Mouse (Mus musculus) intestine, embryonic 14.5 days (tissue): ENCODE measurements around the gene Urm1. TPM values are rescaled to one million over a fixed set of nuclear protein-coding genes. Genes with fewer than 3 reads are reported as not detected.
A peak's percentile ranks its signal among the peaks of the same experiment; 100 is the strongest.

Experiments used
- ATAC-seq: fragments of 200-750 bp; cut with Nextera tagmentation; replicated peaks from 2 replicates; pipeline ENCODE4 v1.8.0; 2017; ENCODE audit warnings: low read depth, moderate number of reproducible peaks, moderate TSS enrichment, moderate library complexity; ENCODE audit not compliant: low FRiP score, low TSS enrichment
- DNase-seq: peaks from one replicate; pipeline ENCODE4 v3.0.0-alpha.2; 2018; ENCODE audit warnings: low spot score
- H3K27ac ChIP-seq: fragments of 300-500 bp; sonication (generic); 2 replicates; pipeline ENCODE4 v1.5.1; 2014; ENCODE audit warnings: low read depth, mild to moderate bottlenecking, control low read depth
- H3K27me3 ChIP-seq: fragments of 300-500 bp; sonication (generic); replicated peaks from 2 replicates; pipeline ENCODE4 v1.6.1; 2014; ENCODE audit warnings: low read length, control low read depth; ENCODE audit not compliant: control insufficient read depth, insufficient read depth
- H3K36me3 ChIP-seq: fragments of 300-500 bp; sonication (generic); 2 replicates; pipeline ENCODE4 v1.6.1; 2014; ENCODE audit warnings: low read length, control low read depth; ENCODE audit not compliant: control insufficient read depth, insufficient read depth
- H3K4me1 ChIP-seq: fragments of 300-500 bp; sonication (generic); replicated peaks from 2 replicates; pipeline ENCODE4 v1.6.1; 2014; ENCODE audit warnings: low read length, control low read depth, mixed read lengths; ENCODE audit not compliant: control insufficient read depth, insufficient read depth
- H3K4me2 ChIP-seq: fragments of 300-500 bp; sonication (generic); 2 replicates; pipeline ENCODE4 v1.6.1; 2014; ENCODE audit warnings: low read length
- H3K4me3 ChIP-seq: fragments of 300-500 bp; sonication (generic); 2 replicates; pipeline ENCODE4 v1.5.1; 2014; ENCODE audit warnings: low read depth, low read length, control low read depth, mixed read lengths
- H3K9ac ChIP-seq: fragments of 300-500 bp; sonication (generic); 2 replicates; pipeline ENCODE4 v1.6.1; 2014; ENCODE audit warnings: mild to moderate bottlenecking, low read length
- H3K9me3 ChIP-seq: fragments of 300-500 bp; sonication (generic); 2 replicates; pipeline ENCODE4 v1.6.1; 2016; ENCODE audit warnings: low read length, control low read depth; ENCODE audit not compliant: control insufficient read depth
- WGBS: fragments of 180-500 bp; shearing (Covaris S2); extraction: QIAGEN DNeasy Blood & Tissue Kit; methylation state at CpG from one replicate; pipeline ENCODE4 v1.1.7; 2014; 5-methylcytosine and 5-hydroxymethylcytosine counted together
- polyA plus RNA-seq: library from polyadenylated mRNA; unstranded; fragments of >200 nt; fragmentation: Nextera tagmentation; extraction: Ambion mirVana; gene quantifications from 2 replicates; pipeline ENCODE4 v1.2.1, GENCODE M21; 2014

The Urm1 gene
- polyA plus RNA-seq, 1 experiment from 2014 or later: 26.9 TPM

DNA sequence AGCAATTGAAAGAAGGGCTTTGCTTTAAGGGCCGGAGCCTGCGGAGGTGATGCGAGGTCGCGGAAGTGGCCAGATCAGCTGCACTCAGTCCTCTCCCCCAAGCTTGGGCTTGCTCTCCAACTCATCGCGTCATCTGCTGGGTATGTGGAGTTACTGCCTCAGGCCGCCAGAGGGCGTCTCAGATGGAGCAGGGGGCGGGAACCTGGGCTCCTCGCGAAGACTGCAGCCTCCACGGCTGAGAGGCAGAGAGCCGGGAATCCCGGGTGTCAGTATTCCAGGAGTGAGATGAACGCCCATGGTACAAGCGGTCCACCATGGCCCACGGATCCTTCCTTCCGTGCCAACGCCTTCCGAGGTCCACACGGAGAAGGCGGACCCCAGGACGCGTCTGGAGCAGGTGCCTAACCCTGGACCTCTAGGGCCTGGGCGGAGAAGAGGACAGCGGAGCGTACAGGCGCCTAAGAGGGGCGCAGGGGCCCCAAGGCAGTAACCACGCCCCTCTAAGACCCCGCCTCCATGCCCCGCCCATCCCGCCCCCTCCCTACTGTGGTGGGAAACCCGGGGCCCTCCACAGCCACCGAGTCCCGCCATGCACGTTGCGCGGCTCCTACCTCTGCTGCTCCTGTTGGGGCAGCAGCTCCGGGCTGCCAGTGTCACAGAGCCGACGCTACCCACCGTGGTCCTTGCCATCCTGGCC, 49.2 kb downstream of the Urm1 start, which contains the start of gene Cercam:
TSS of gene Cercam (plus strand) at position 216 of the 697 bp plus-strand sequence.
- Histone ChIP-seq H3K4me3 (peak within 1 kb of the TSS; percentile 60), H3K9me3 (no peaks in the 10 kb centered on the region), H3K9ac (peak within 1 kb of the TSS; percentile 56), H3K27me3 (no peaks in the 10 kb centered on the region), H3K27ac (peak within 1 kb of the TSS; percentile 66), H3K4me2 (peak within 1 kb of the TSS; percentile 97), H3K4me1 (no peaks in the 10 kb centered on the region; the same call in 1 of the 2 replicates), H3K36me3 (0 out of 2 replicates have a peak, but pooled peaks cover 3% of the 10 kb centered on the region)
- ATAC-seq (peak; percentile 92), DNase-seq (peak; percentile 95)
- WGBS: under 1% methylated on average over 44 of the region's 44 CpGs

GRCm38 (mm10) chr2:29869646-29870451, 50.0 kb downstream of the Urm1 start:
- no peaks in the 10 kb centered on the region for H3K9me3 ChIP-seq
- H3K9ac ChIP-seq: peak overlapping the region; percentile 56
- 3% methylated on average over 17 of the region's 17 CpGs for WGBS
- no peaks in the 10 kb centered on the region for H3K27me3 ChIP-seq
- peak overlapping the region; percentile 66; the same call in 1 of the 2 replicates for H3K27ac ChIP-seq
- H3K36me3 ChIP-seq: 0 out of 2 replicates have a peak, but pooled peaks cover 3% of the 10 kb centered on the region
- peak overlapping the region; percentile 97 for H3K4me2 ChIP-seq
- no peaks in the 10 kb centered on the region; the same call in 1 of the 2 replicates for H3K4me1 ChIP-seq
- DNase-seq (peak; percentile 77), ATAC-seq (peak; percentile 6; the same call in 1 of the 2 replicates)
- H3K4me3 ChIP-seq: peak overlapping the region; percentile 60

DNA sequence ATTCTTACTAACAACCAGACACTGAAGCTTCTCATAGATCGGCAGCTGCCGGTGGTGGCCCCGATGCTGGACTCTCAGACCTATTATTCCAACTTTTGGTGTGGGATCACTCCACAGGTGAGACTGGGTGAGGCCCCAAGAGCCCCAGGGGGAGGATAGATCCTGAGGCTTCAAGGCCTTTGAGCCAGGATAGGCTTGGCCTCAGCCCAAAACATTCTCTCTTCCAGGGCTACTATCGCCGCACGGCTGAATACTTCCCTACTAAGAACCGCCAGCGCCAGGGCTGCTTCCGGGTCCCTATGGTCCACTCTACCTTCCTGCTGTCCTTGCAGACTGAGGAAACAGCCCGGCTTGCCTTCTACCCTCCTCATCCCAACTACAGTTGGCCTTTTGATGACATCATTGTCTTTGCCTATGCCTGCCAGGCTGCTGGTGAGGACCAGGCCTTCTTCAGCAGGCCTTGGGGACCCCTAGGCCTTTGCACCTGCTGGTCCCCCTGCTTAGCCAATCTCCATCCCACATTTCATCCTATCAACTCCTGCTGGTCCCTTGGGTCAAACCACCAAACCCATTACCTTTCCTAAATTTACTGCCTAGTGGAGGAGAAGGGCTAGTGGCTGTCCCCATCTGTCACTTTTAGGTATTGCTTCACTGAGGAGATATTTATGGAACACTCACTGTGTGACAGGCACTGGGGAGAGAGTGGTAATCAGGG, 52.9 kb downstream of the Urm1 start:
- ATAC-seq (no peak), DNase-seq (no peak)
- no peak overlapping the region for H3K27ac ChIP-seq
- no peaks in the 10 kb centered on the region for H3K27me3 ChIP-seq
- no peak overlapping the region for H3K4me3 ChIP-seq
- peaks cover 3% of the 10 kb centered on the region; the same call in 1 of the 2 replicates for H3K36me3 ChIP-seq
- H3K4me1 ChIP-seq: no peaks in the 10 kb centered on the region; the same call in 1 of the 2 replicates
- H3K9me3 ChIP-seq: no peaks in the 10 kb centered on the region
- H3K4me2 ChIP-seq: no peak overlapping the region
- 91% methylated on average over 10 of the region's 10 CpGs for WGBS
- H3K9ac ChIP-seq: no peak overlapping the region

DNA sequence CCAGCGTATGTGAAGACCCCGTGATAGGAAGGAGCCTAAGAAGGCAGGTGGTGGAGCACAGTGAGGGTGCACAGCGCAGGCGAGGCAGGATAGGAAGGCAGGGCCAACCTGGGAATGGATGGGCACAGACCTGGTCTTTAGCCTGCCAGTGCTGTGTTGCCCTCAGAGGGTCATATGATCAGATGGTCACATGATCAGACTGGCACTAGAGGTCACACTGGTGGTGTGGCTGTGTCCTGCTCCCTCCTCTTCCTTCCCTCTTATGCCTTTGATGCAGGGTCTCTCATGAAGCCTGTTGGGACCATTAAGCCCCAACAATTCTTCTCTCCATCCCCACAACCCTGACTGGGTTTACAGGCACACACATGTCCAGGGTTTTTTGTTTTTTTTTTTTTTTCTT, 53.9 kb downstream of the Urm1 start:
- Histone ChIP-seq H3K9ac (no peak overlapping the region), H3K27ac (no peak overlapping the region), H3K36me3 (peaks cover 9% of the 10 kb centered on the region; the same call in 1 of the 2 replicates), H3K4me1 (no peaks in the 10 kb centered on the region; the same call in 1 of the 2 replicates), H3K27me3 (no peaks in the 10 kb centered on the region), H3K9me3 (no peaks in the 10 kb centered on the region), H3K4me3 (no peak overlapping the region), H3K4me2 (no peak overlapping the region)
- ATAC-seq (no peak), DNase-seq (no peak)
- WGBS: 88% methylated on average over 4 of the region's 4 CpGs

DNA sequence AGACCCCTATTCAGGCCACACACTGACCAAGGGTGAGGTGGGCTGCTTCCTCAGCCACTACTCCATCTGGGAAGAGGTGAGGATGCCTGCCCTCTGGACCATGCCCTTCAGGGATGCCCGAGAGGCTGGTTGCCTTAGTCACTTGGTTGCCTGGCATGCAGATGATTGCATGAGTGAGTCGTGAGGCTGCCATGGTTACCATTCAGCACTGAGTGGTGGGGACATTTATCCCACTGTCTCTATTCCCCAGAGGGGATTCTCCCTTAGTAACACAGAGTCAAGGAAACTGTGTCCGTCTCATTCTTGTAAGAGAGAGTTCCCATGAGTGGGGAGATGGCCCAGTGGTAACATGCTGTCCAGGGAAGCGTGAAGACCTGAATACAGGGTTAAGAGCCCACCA, 58.2 kb downstream of the Urm1 start:
- DNase-seq (no peak), ATAC-seq (no peak)
- H3K4me1 ChIP-seq: no peaks in the 10 kb centered on the region
- H3K4me2 ChIP-seq: no peak overlapping the region
- peaks cover 11% of the 10 kb centered on the region for H3K36me3 ChIP-seq
- no peak overlapping the region for H3K4me3 ChIP-seq
- 0 out of 2 replicates have a peak, but pooled peaks cover 2% of the 10 kb centered on the region for H3K9me3 ChIP-seq
- H3K27me3 ChIP-seq: no peaks in the 10 kb centered on the region
- H3K9ac ChIP-seq: no peak overlapping the region
- no peak overlapping the region for H3K27ac ChIP-seq
- WGBS: 84% methylated on average over 4 of the region's 4 CpGs

DNA sequence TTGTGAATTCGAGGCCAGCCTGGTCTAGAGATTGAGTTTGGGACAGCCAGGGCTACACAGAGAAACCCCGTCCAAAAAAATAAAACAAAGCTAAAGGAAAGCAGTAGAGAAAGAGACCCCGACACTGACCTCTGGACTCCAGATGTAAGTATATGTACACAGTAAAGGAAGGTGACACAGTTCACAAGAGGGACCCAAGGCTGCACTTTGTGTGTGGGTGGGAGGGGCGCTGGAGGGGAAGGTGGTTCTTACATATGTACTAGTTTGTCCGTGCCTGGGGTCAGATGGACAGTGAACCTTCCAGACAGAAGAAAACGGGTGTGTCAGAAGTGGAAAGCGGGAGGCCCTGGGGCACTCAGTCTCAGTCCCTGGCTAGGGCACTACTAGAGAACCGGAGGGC, 59.3 kb downstream of the Urm1 start:
- DNase-seq (no peak), ATAC-seq (no peak)
- Histone ChIP-seq H3K4me1 (no peaks in the 10 kb centered on the region), H3K4me3 (no peak overlapping the region), H3K9ac (no peak overlapping the region), H3K27me3 (no peaks in the 10 kb centered on the region), H3K27ac (no peak overlapping the region), H3K9me3 (0 out of 2 replicates have a peak, but pooled peaks cover 2% of the 10 kb centered on the region), H3K4me2 (no peak overlapping the region), H3K36me3 (peaks cover 11% of the 10 kb centered on the region)
- 61% methylated on average over 8 of the region's 8 CpGs for WGBS

- Histone ChIP-seq H3K4me2 (no peak overlapping the region), H3K36me3 (peaks cover 11% of the 10 kb centered on the region), H3K27me3 (no peaks in the 10 kb centered on the region), H3K4me1 (no peaks in the 10 kb centered on the region), H3K4me3 (no peak overlapping the region), H3K9ac (no peak overlapping the region), H3K9me3 (0 out of 2 replicates have a peak, but pooled peaks cover 2% of the 10 kb centered on the region), H3K27ac (no peak overlapping the region)
- 71% methylated on average over 17 of the region's 17 CpGs for WGBS
- ATAC-seq (no peak), DNase-seq (no peak)
Measured at GRCm38 (mm10) chr2:29879964-29880830, 60.3 kb downstream of the Urm1 start.
